Mouse (Mus musculus): Measurements from ENCODE around the gene E330009J07Rik. TPM values are rescaled to one million over a fixed set of nuclear protein-coding genes. Genes with fewer than 3 reads are reported as not detected.

The E330009J07Rik gene
- total and polyA plus RNA-seq, 2 experiments: 4.1 to 6.5 TPM

- Histone ChIP-seq H3K79me2 (ENCODE audit: control insufficient read depth, insufficient read depth, low read length) (no peaks in the 10 kb centered on the region), H3K9ac (ENCODE audit: low read depth, low read length) (no peak overlapping the region), H3K27ac (replicated peaks; ENCODE audit: insufficient read depth, low read depth, low read length) (no peak overlapping the region), H3K36me3 (ENCODE audit: control insufficient read depth, insufficient read depth, low read length) (peaks cover 12% of the 10 kb centered on the region; the same call in 1 of the 2 replicates), H3K4me1 (ENCODE audit: control insufficient read depth, insufficient read depth, low read length) (no peaks in the 10 kb centered on the region), H3K4me3 (ENCODE audit: insufficient read depth, low read depth, low read length) (no peak overlapping the region), H3K27me3 (ENCODE audit: control insufficient read depth, insufficient read depth, low read length) (no peaks in the 10 kb centered on the region)
- TF ChIP-seq CTCF (IDR thresholded peaks at IDR 0.05; ENCODE audit: low read depth, low read length): no peak
- DNase-seq (ENCODE audit: extremely low read depth, low read depth, low spot score): no peak
- 84% methylated on average over 3 of the region's 3 CpGs for WGBS
Observed at GRCm38 (mm10) chr6:40380181-40380580, 55.8 kb downstream of the E330009J07Rik start.

GRCm38 (mm10) chr6:40371031-40371430, 64.9 kb downstream of the E330009J07Rik start:
- Histone ChIP-seq H3K27me3 (ENCODE audit: control insufficient read depth, insufficient read depth, low read length) (no peaks in the 10 kb centered on the region), H3K9ac (ENCODE audit: low read depth, low read length) (no peak overlapping the region), H3K79me2 (ENCODE audit: control insufficient read depth, insufficient read depth, low read length) (no peaks in the 10 kb centered on the region), H3K4me1 (ENCODE audit: control insufficient read depth, insufficient read depth, low read length) (no peaks in the 10 kb centered on the region), H3K27ac (replicated peaks; ENCODE audit: insufficient read depth, low read depth, low read length) (no peak overlapping the region), H3K36me3 (ENCODE audit: control insufficient read depth, insufficient read depth, low read length) (peaks cover 8% of the 10 kb centered on the region), H3K4me3 (ENCODE audit: insufficient read depth, low read depth, low read length) (no peak overlapping the region)
- no peak for DNase-seq (ENCODE audit: extremely low read depth, low read depth, low spot score)
- no peak for TF ChIP-seq CTCF (IDR thresholded peaks at IDR 0.05; ENCODE audit: low read depth, low read length)
- TF ChIP-seq POLR2A (IDR thresholded peaks at IDR 0.05; ENCODE audit: extremely low read depth, insufficient read depth, low read length): no peak
- WGBS: 96% methylated on average over 6 of the region's 6 CpGs

DNA sequence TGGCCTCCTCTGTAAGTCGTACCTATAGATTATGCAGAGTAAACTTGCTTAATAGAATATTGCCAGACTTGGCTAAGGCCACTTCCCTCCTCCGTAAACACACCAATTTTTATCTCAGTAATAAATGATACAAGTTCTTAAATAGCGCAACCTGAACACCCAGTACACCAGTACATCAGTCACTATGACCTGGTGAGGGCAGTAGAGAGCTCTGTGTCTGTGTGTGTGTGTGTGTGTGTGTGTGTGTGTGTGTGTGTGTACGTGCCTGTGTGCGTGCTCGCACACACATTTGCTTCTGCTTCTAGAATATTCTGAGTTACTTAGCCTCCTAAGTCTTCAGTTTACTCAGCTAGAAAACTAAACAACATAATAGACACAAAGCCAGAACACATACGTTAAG, 82.6 kb downstream of the E330009J07Rik start:
- no peak overlapping the region for H3K27ac ChIP-seq (replicated peaks; ENCODE audit: insufficient read depth, low read depth, low read length)
- DNase-seq (ENCODE audit: extremely low read depth, low read depth, low spot score): no peak
- 92% methylated on average over 7 of the region's 7 CpGs for WGBS
- H3K4me1 ChIP-seq (ENCODE audit: control insufficient read depth, insufficient read depth, low read length): no peaks in the 10 kb centered on the region
- H3K79me2 ChIP-seq (ENCODE audit: control insufficient read depth, insufficient read depth, low read length): no peaks in the 10 kb centered on the region
- H3K27me3 ChIP-seq (ENCODE audit: control insufficient read depth, insufficient read depth, low read length): no peaks in the 10 kb centered on the region
- peaks cover 9% of the 10 kb centered on the region; the same call in 1 of the 2 replicates for H3K36me3 ChIP-seq (ENCODE audit: control insufficient read depth, insufficient read depth, low read length)
- H3K4me3 ChIP-seq (ENCODE audit: insufficient read depth, low read depth, low read length): no peak overlapping the region
- no peak overlapping the region for H3K9ac ChIP-seq (ENCODE audit: low read depth, low read length)
- TF ChIP-seq POLR2A (IDR thresholded peaks at IDR 0.05; ENCODE audit: extremely low read depth, insufficient read depth, low read length): no peak
- TF ChIP-seq CTCF (IDR thresholded peaks at IDR 0.05; ENCODE audit: low read depth, low read length): no peak

Other genes starting within 250 kb of the E330009J07Rik start
- gene Agk, start 111.0 kb downstream of the E330009J07Rik start, total RNA-seq (2014; rRNA removed): 10.5 TPM in 2 replicates
- gene Agk, start 111.0 kb downstream of the E330009J07Rik start, polyA plus RNA-seq (2012; rRNA removed): 4.2 and 4.8 TPM in 2 replicates
- not detected in 2 replicates for gene Wee2, start 3.0 kb upstream of the E330009J07Rik start, total RNA-seq (2014; rRNA removed)
- gene Wee2, start 3.0 kb upstream of the E330009J07Rik start, polyA plus RNA-seq (2012; rRNA removed): not detected in 2 replicates
- gene Ssbp1, start 35.2 kb upstream of the E330009J07Rik start, total RNA-seq (2014; rRNA removed): 21.6 and 29.0 TPM in 2 replicates
- 7.9 and 8.1 TPM in 2 replicates for gene Ssbp1, start 35.2 kb upstream of the E330009J07Rik start, polyA plus RNA-seq (2012; rRNA removed)
- 0.09 and 0.13 TPM in 2 replicates for gene Tas2r137, start 55.1 kb upstream of the E330009J07Rik start, total RNA-seq (2014; rRNA removed)
- 0.11 TPM in 1 of 2 replicates, not detected in the other for gene Tas2r137, start 55.1 kb upstream of the E330009J07Rik start, polyA plus RNA-seq (2012; rRNA removed)
- 0.27 TPM in 1 of 2 replicates, not detected in the other for gene Tas2r108, start 57.4 kb upstream of the E330009J07Rik start, total RNA-seq (2014; rRNA removed)
- gene Tas2r108, start 57.4 kb upstream of the E330009J07Rik start, polyA plus RNA-seq (2012; rRNA removed): not detected in 2 replicates
- gene Prss37, start 83.4 kb upstream of the E330009J07Rik start, total RNA-seq (2014; rRNA removed): not detected in 2 replicates
- not detected in 2 replicates for gene Prss37, start 83.4 kb upstream of the E330009J07Rik start, polyA plus RNA-seq (2012; rRNA removed)
- gene Olfr461, start 118.9 kb upstream of the E330009J07Rik start, total RNA-seq (2014; rRNA removed): not detected in 2 replicates
- not detected in 2 replicates for gene Olfr461, start 118.9 kb upstream of the E330009J07Rik start, polyA plus RNA-seq (2012; rRNA removed)
- gene Olfr460, start 133.4 kb upstream of the E330009J07Rik start, total RNA-seq (2014; rRNA removed): not detected in 2 replicates
- gene Olfr460, start 133.4 kb upstream of the E330009J07Rik start, polyA plus RNA-seq (2012; rRNA removed): not detected in 2 replicates
- gene Clec5a, start 149.7 kb upstream of the E330009J07Rik start, total RNA-seq (2014; rRNA removed): 0.13 and 0.46 TPM in 2 replicates
- gene Clec5a, start 149.7 kb upstream of the E330009J07Rik start, polyA plus RNA-seq (2012; rRNA removed): not detected in 2 replicates
- 0.13 TPM in 1 of 2 replicates, not detected in the other for gene Tas2r138, start 177.2 kb upstream of the E330009J07Rik start, total RNA-seq (2014; rRNA removed)
- gene Tas2r138, start 177.2 kb upstream of the E330009J07Rik start, polyA plus RNA-seq (2012; rRNA removed): 0.15 TPM in 1 of 2 replicates, not detected in the other
- 118 and 122 TPM in 2 replicates for gene Mgam, start 192.7 kb upstream of the E330009J07Rik start, total RNA-seq (2014; rRNA removed)
- gene Mgam, start 192.7 kb upstream of the E330009J07Rik start, polyA plus RNA-seq (2012; rRNA removed): 32.7 and 36.3 TPM in 2 replicates

Data from liver, adult 2 months (tissue).